Mouse (Mus musculus): ENCODE data around the gene Spef1.

GRCm38 (mm10) chr2:131140533-131140905, 46.6 kb downstream of the Spef1 start:
- no peak for TF ChIP-seq CTCF (IDR thresholded peaks at IDR 0.05; ENCODE audit: extremely low read depth, insufficient read depth, insufficient read length, insufficient replicate concordance)
- no peak for TF ChIP-seq POLR2A (IDR thresholded peaks at IDR 0.05; ENCODE audit: low read depth, low read length)

Data from spleen, adult 2 months (tissue).